In the genomic region with DNA sequence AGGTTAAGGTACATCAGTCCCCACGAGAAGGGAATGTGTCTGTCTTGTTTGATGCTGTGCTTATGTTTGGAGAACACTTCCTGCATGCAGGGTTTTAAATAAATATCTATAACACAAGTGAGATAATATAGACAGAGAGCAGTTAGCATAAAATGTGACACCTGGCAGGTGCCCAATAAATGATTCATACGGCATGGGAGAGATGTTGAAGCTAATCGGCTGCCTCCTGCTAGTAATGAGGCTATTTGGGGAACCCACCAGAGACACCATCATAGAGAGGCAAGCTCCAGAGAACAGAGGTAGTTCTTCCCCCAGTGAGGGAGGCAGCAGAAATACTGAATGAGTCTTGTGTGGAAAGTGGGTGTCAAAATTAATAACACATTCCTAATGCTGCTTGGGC, we compare ENCODE assay signal across 28 mouse cellular contexts.
DNase-seq lines count a peak whose midpoint lies in the region; ATAC-seq and TF ChIP-seq lines count a peak whose summit lies in the region.
"Had no signal": no experiment of that assay in that cellular context is flagged by ENCODE, and none has a peak within 500 bp of the region (broad histone marks: within the 10 kb centered on the region; RNA-seq: fewer than 3 reads in every experiment).

No protein-coding gene starts in this region.

- no peaks in the 10 kb centered on the region for H3K4me1 ChIP-seq in forebrain, embryonic 14.5 days (ENCODE audit: control insufficient read depth, insufficient read depth, low read length)
- H3K4me1 ChIP-seq in forebrain, embryonic 11.5 days (replicated peaks; ENCODE audit: control insufficient read depth, insufficient read depth, low read length) = no peaks in the 10 kb centered on the region
- H3K4me1 ChIP-seq in midbrain, embryonic 12.5 days = no peaks in the 10 kb centered on the region
- no peaks in the 10 kb centered on the region for H3K4me1 ChIP-seq in midbrain, embryonic 13.5 days (replicated peaks)
- H3K4me1 ChIP-seq in hindbrain, postnatal 0 days (ENCODE audit: insufficient read depth, low read length) = no peaks in the 10 kb centered on the region
- H3K4me1 ChIP-seq: embryonic facial prominence, embryonic 12.5 days; forebrain, embryonic 10.5 days; limb, embryonic 13.5 days; neural tube, embryonic 12.5 days had no signal

- no peak for TF ChIP-seq CTCF in brain, embryonic 14.5 days (IDR thresholded peaks at IDR 0.05; ENCODE audit: borderline replicate concordance, extremely low read depth, insufficient read depth, insufficient read length)
- TF ChIP-seq CTCF in hindbrain, postnatal 0 days (IDR thresholded peaks at IDR 0.05; ENCODE audit: low read depth) = no peak

- ATAC-seq in forebrain, embryonic 14.5 days = no peak
- no peak for ATAC-seq in forebrain, embryonic 11.5 days (replicated peaks; ENCODE audit: low FRiP score)
- peak; percentile 41; the same call in 1 of the 2 replicates for ATAC-seq in midbrain, embryonic 12.5 days (ENCODE audit: low FRiP score, low read depth)
- no peak for ATAC-seq in midbrain, embryonic 13.5 days
- ATAC-seq in hindbrain, postnatal 0 days = no peak
- ATAC-seq: CD4-positive, CD25-positive, alpha-beta regulatory T cell, adult 4 months; forebrain, postnatal 0 days; inflammation-experienced regulatory T-cells, adult 6 months; Patski had no signal

- H3K36me3 ChIP-seq in forebrain, embryonic 14.5 days (ENCODE audit: control insufficient read depth, insufficient read depth, low read length) = no peaks in the 10 kb centered on the region
- no peaks in the 10 kb centered on the region for H3K36me3 ChIP-seq in forebrain, embryonic 11.5 days (ENCODE audit: control insufficient read depth, insufficient read depth, low read length)
- no peaks in the 10 kb centered on the region for H3K36me3 ChIP-seq in midbrain, embryonic 12.5 days
- no peaks in the 10 kb centered on the region for H3K36me3 ChIP-seq in midbrain, embryonic 13.5 days
- no peaks in the 10 kb centered on the region for H3K36me3 ChIP-seq in hindbrain, postnatal 0 days (ENCODE audit: insufficient read depth, low read length)
- H3K36me3 ChIP-seq: embryonic facial prominence, embryonic 12.5 days; forebrain, embryonic 10.5 days; limb, embryonic 13.5 days; lung, embryonic 15.5 days; neural tube, embryonic 12.5 days had no signal

- no peaks in the 10 kb centered on the region for H3K27me3 ChIP-seq in forebrain, embryonic 14.5 days (replicated peaks; ENCODE audit: control insufficient read depth, insufficient read depth, low read length)
- H3K27me3 ChIP-seq in forebrain, embryonic 11.5 days (ENCODE audit: control insufficient read depth, insufficient read depth, low read length) = no peaks in the 10 kb centered on the region
- H3K27me3 ChIP-seq in midbrain, embryonic 12.5 days = no peaks in the 10 kb centered on the region
- H3K27me3 ChIP-seq in midbrain, embryonic 13.5 days = no peaks in the 10 kb centered on the region
- no peaks in the 10 kb centered on the region for H3K27me3 ChIP-seq in hindbrain, postnatal 0 days (ENCODE audit: insufficient read depth, low read length)
- H3K27me3 ChIP-seq: embryonic facial prominence, embryonic 12.5 days; limb, embryonic 13.5 days; lung, embryonic 15.5 days; neural tube, embryonic 12.5 days; Patski had no signal

- peak; percentile 33 for DNase-seq in forebrain, embryonic 14.5 days (ENCODE audit: low spot score)
- no peak for DNase-seq in forebrain, embryonic 11.5 days (ENCODE audit: low spot score)
- DNase-seq in right cerebral cortex, adult 2 months (ENCODE audit: low spot score in 2 of 2) = peak; percentile 26 to 46
- DNase-seq in right cerebral cortex, postnatal 25 days = no peak
- DNase-seq in brain, embryonic 14.5 days (ENCODE audit: low read depth) = peak; percentile 47
- DNase-seq in hindbrain, postnatal 0 days (ENCODE audit: low spot score) = no peak
- DNase-seq: adrenal gland, postnatal 25 days; cerebellum, adult 2 months; cerebellum, postnatal 36 days; forebrain, postnatal 0 days; kidney, adult 11 months; kidney, postnatal 14 days; retina, postnatal 1 day; thymus, adult 2 months; thymus, postnatal 4 days had no signal

- no peak overlapping the region for H3K27ac ChIP-seq in forebrain, embryonic 14.5 days (ENCODE audit: low read depth, low read length)
- no peak overlapping the region for H3K27ac ChIP-seq in forebrain, embryonic 11.5 days (ENCODE audit: low read depth, low read length)
- H3K27ac ChIP-seq in midbrain, embryonic 12.5 days (replicated peaks) = no peak overlapping the region
- H3K27ac ChIP-seq in midbrain, embryonic 13.5 days = no peak overlapping the region
- H3K27ac ChIP-seq in hindbrain, postnatal 0 days = no peak overlapping the region
- H3K27ac ChIP-seq: embryonic facial prominence, embryonic 12.5 days; forebrain, embryonic 10.5 days; hindbrain, embryonic 14.5 days; limb, embryonic 13.5 days; lung, embryonic 15.5 days; neural tube, embryonic 12.5 days had no signal

- no peak overlapping the region for H3K9ac ChIP-seq in forebrain, embryonic 14.5 days (ENCODE audit: low read length)
- H3K9ac ChIP-seq in forebrain, embryonic 11.5 days (ENCODE audit: low read length) = no peak overlapping the region
- no peak overlapping the region for H3K9ac ChIP-seq in midbrain, embryonic 12.5 days (replicated peaks)
- no peak overlapping the region for H3K9ac ChIP-seq in midbrain, embryonic 13.5 days (replicated peaks)
- no peak overlapping the region for H3K9ac ChIP-seq in hindbrain, postnatal 0 days (replicated peaks; ENCODE audit: low read length)
- H3K9ac ChIP-seq: embryonic facial prominence, embryonic 12.5 days; forebrain, postnatal 0 days; hindbrain, embryonic 14.5 days; limb, embryonic 13.5 days; lung, embryonic 15.5 days; neural tube, embryonic 12.5 days had no signal

- no peak for TF ChIP-seq POLR2A in brain, embryonic 14.5 days (IDR thresholded peaks at IDR 0.05; ENCODE audit: borderline replicate concordance, extremely low read depth, insufficient read depth, insufficient read length, poor library complexity, severe bottlenecking)

- H3K4me3 ChIP-seq in forebrain, embryonic 14.5 days (ENCODE audit: low read depth, low read length) = no peak overlapping the region
- no peak overlapping the region for H3K4me3 ChIP-seq in forebrain, embryonic 11.5 days (ENCODE audit: low read depth, low read length)
- no peak overlapping the region for H3K4me3 ChIP-seq in midbrain, embryonic 12.5 days
- H3K4me3 ChIP-seq in midbrain, embryonic 13.5 days (replicated peaks) = no peak overlapping the region
- H3K4me3 ChIP-seq in hindbrain, postnatal 0 days (ENCODE audit: low read length) = no peak overlapping the region
- H3K4me3 ChIP-seq: embryonic facial prominence, embryonic 12.5 days; forebrain, embryonic 10.5 days; limb, embryonic 13.5 days; lung, embryonic 15.5 days; myocyte; neural tube, embryonic 12.5 days had no signal

- 59% methylated on average over 3 of the region's 3 CpGs for WGBS in forebrain, embryonic 14.5 days
- WGBS in forebrain, embryonic 11.5 days = 88% methylated on average over 3 of the region's 3 CpGs
- whole genome bisulfite sequencing in midbrain, embryonic 12.5 days = 87% methylated on average over 3 of the region's 3 CpGs
- 74% methylated on average over 3 of the region's 3 CpGs for WGBS in midbrain, embryonic 13.5 days
- WGBS in hindbrain, postnatal 0 days = 54% methylated on average over 3 of the region's 3 CpGs

- H3K9me3 ChIP-seq in forebrain, embryonic 14.5 days (replicated peaks; ENCODE audit: control insufficient read depth, low read length) = no peaks in the 10 kb centered on the region
- no peaks in the 10 kb centered on the region for H3K9me3 ChIP-seq in forebrain, embryonic 11.5 days (ENCODE audit: control insufficient read depth, low read length)
- no peaks in the 10 kb centered on the region for H3K9me3 ChIP-seq in midbrain, embryonic 12.5 days
- no peaks in the 10 kb centered on the region for H3K9me3 ChIP-seq in midbrain, embryonic 13.5 days
- no peaks in the 10 kb centered on the region for H3K9me3 ChIP-seq in hindbrain, postnatal 0 days (ENCODE audit: low read length)
- H3K9me3 ChIP-seq: embryonic facial prominence, embryonic 12.5 days; forebrain, embryonic 10.5 days; limb, embryonic 13.5 days; lung, embryonic 15.5 days; neural tube, embryonic 12.5 days had no signal

- no peak overlapping the region for H3K4me2 ChIP-seq in forebrain, embryonic 14.5 days (ENCODE audit: low read length)
- no peak overlapping the region for H3K4me2 ChIP-seq in forebrain, embryonic 11.5 days (ENCODE audit: low read depth, low read length, severe bottlenecking)
- H3K4me2 ChIP-seq in midbrain, embryonic 12.5 days (replicated peaks) = no peak overlapping the region
- no peak overlapping the region for H3K4me2 ChIP-seq in midbrain, embryonic 13.5 days (replicated peaks)
- H3K4me2 ChIP-seq in hindbrain, postnatal 0 days (ENCODE audit: low read depth, low read length) = no peak overlapping the region
- H3K4me2 ChIP-seq: embryonic facial prominence, embryonic 12.5 days; hindbrain, embryonic 14.5 days; limb, embryonic 13.5 days; liver, embryonic 11.5 days; lung, embryonic 15.5 days; neural tube, embryonic 12.5 days had no signal

Comparison
In these comparisons a context has a peak if more than half of its experiments do, and no peak if none do; other contexts are left out.
1. DNase-seq: peak in forebrain, embryonic 14.5 days (single experiment), right cerebral cortex, adult 2 months (2 of 2) and brain, embryonic 14.5 days (single experiment); none in forebrain, embryonic 11.5 days (single experiment), right cerebral cortex, postnatal 25 days (single experiment) and hindbrain, postnatal 0 days (single experiment).